Mouse (Mus musculus) cerebellum, postnatal 4 days (tissue): ENCODE data around the gene Tub.

ENCODE experiments used
- DNase-seq, 2 experiments: peaks; one replicate each; pipeline ENCODE4 v3.0.0; 2022; ENCODE audit warnings: low spot score in 2 of 2, mixed read lengths in 1 of 2

Tub gene

DNA sequence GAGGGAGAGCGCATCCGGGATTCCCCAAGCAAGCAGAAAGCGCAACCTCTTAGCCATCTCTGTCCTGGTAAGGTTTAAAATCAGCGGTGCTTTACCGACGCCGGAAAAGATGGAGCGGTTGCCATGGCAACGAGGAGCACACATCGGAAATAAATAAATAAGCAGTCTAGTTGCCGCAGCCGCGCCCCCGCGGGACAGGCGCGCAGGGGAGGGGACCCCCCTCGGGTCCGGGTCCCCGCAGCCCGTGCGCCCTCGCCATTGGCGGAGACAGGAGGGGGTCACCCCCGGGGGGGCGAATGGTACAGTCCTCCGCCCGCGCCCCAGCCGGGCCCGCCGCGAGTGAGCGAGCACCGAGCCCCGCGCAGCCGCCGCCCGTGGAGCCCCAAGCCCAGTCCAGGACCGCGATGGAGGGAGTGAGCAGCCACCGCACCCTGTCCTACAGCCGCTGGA is at the start of gene Tub:
Gene Tub (plus strand): TSS at position 27 of the 450 bp plus-strand sequence.
- peak; percentile 29 to 62 for DNase-seq

DNA sequence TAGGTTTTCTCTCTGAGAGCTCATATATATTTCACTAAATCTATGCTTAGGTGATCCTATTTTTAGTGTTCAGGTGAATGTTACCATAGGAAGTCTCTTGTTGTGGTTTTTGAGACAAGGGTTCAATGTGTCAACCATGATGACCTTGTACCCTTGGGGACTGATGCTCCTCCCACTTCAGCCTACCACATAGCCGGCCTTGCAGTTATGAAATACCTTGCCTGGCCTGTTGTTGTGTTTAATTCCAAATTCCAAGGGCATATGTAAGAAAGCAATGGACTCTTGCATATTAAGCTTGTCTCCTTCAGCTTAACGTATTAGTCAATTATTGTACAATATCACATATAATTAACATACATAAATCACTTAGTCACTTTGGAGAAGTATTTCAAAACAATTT is 46.2 kb upstream of the Tub start:
- DNase-seq, result no peak

DNA sequence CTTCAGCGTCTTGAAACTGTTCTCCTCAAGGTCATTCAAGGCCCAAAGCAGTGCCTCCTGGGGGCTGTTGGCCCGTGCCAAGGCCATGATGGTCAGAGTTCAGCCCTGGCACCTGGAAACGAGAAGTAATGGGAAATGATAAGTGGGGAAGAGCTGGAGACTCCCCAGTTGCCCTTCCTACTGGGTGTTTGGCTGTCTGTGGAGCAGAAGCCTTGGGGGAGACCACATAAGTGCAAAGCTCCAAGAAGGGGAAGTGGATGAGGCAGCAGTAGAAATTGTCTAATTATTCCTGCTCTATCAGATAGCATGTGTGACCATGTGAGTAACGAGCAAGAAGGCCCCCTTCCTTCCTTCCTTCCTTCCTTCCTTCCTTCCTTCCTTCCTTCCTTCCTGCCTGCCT is 23.1 kb upstream of the Tub start:
- DNase-seq, result no peak

DNA sequence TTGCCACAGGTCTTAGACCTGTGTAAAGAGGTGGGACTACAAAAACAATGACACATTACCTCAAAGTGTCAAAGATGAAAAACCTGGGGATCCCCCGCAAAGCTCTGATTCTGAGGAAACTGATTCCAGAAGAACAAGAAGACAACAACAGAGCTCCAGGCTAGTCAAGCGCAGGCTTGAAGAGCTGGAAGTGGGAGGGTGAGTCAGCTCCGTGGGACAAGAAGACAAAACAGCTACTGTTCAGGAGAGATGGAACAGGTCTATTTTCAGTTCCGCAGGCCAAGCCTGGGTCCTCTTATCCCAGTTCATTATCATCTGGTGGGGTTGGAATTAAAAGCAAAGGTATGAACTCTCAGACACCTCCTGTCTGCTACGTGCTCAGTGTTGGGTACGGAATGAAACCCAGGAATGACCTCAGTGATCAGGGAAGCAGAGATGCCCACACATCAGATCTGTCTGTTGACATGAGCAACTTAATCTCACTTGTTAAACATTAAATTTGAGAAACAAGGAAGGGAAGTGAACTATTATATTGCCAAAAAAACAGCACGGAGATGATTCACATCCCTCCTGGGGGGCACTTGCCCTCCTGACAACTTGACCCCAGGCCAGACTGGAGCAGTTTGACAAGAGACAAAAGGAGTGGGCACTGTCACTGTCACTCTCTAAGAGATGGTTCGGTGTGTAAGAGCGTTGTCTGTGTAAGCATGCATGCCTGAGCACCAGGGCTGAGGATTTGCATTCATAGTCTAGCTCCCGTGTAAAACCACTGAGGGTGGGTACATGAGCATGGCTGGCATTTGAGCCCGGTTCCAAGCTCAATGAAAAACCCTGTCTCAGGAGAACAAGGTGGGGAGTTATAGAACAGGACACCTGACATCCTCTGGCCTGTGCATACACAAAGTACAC is 21.6 kb upstream of the Tub start:
- DNase-seq, result no peak

DNA sequence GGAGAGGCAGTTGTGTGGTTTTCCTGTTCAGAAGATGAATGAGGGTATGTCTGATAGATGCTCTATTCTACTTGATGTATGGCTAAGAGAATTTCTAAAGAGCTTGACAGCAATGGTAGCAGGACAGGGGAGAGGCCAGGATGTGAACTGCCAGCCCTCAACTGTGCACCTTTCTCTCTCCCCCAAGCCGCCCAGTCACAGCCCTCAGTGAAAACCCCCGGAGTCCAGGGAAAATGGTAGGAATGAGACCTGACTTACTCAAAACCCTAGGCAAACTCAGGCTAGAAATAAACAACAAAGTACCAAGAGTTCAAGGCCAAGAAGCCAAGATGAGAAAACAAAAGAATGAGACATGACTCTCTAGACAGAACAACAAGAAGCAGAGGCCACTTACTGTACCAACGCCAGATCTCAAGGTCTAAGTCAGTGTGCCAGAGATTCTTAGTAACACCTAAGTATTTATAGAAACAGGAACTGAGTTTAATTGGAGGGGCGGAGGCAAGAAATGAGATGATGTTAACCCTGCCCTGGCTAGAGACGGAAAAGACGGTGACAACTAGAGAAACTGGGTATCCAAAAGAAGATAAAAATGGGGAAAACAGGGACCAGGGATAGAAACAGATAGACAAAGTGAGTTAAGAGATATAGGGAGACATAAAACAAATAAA is 20.3 kb upstream of the Tub start, which contains the start of gene Nlrp10:
Gene Nlrp10 (minus strand): TSS at position 453 of the 668 bp plus-strand sequence.
- DNase-seq, result no peak

DNA sequence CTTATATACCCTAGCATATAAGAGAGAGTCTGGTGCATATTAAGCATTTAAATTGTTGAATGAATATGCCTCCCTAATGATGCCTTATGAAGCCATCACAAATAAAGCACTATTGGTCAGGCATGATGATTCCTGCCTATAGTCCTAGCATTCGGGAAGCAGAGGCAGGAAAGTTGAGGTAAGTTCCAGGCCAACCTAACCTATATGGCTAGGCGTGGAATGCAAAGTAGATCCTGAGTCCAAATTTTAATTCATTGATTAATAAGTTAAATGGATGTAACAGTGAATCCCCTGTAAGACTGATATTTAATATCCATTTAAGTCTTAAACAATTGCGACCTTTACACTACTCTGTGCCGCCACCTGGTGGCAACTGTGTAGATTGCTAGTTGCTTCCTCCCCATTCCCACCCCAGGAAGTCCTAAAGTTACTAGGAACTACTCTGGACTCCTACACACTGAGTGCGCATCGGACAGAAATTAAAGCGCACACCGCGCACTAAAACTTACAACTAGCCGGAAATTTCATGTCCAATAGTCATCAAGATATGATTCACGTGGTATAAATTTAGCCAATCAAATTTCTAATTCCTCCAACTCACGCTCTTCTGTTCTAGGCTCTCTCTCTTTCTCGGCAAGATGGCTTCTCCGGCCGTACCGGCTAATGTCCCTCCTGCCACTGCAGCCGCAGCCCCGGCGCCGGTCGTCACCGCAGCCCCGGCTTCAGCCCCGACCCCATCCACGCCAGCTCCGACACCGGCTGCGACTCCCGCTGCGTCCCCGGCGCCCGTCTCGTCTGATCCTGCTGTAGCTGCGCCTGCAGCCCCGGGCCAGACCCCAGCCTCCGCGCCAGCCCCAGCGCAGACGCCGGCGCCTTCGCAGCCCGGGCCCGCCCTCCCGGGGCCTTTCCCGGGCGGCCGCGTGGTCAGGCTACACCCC is 16.1 kb upstream of the Tub start, which contains the start of gene Eif3f:
Gene Eif3f (plus strand): TSS at position 624 of the 938 bp plus-strand sequence.
- DNase-seq, result peak; percentile 86 to 91

DNA sequence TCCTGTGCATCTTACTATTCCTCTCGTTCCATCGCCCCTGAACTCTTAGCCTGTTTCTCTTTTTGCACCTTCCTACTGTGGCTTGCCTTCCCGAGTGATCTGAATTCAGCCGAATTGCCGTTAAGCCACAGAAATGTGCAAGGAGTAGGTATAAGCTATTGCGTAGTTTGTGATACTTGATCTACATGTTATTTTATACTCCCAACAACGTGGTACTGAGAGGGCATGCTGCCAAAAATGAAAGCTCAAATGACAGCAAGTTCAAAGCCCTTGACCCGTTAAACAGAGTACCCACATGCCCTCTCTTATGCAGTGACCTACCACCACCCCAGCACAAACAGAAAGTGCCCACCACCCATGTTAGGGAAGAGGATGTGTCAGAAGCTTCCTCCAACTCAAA is 15.3 kb upstream of the Tub start:
- no peak for DNase-seq

DNA sequence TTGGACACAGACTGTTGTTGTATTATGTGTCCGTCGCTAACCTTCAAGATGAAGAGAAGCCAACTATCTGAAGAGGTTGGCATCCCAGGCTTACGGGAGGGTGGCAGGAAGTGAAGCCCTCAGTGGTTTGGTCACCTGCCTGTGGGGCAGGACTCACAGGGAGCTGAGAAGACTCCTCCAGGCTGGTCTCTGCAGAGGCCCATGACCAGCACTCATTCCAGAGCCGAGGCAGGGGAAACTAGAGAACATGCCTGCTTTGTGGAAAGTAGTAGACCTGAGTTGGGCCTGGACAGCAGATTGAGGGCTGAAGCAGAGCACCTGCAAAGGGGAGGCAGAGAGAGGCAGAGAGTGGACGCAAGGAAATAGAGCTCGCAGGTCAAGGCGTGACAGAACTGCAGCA is 14.7 kb upstream of the Tub start:
- no peak for DNase-seq

DNA sequence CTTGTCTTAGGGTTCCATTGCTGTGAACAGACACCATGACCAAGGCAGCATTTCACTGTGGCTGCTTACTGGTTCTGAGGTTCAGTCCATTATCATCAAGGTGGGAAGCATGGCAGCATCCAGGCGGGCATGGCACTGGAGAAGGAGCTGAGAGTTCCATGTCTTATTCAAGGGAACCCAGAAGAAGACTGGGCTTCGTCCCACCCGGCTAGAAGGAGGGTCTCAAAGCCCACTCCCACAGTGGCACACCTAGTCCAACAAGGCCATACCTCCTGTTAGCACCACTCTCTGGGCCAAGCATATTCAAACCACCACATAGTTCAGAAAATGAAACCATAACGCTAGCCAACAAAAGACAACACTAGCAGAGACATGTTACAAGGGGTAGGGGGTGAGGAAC is 13.5 kb upstream of the Tub start:
- no peak for DNase-seq

DNA sequence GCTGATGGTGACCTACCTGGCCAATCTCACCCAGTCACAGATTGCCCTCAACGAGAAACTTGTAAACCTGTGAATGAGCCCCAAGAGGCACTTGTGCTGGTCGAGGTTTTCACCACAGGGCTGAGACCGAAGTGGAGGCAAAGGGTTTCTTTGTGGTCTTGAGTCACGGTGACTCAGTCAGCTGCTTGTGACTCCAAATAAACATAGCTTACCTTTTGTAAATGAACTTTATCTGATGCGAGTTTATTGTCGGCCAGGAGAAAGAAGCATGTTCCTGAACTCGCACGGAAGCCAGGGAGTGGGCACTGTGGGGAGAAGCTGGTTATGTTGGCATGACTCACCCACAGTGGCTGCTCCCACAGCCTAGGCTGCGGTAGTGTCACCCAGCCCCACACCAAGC is 8.7 kb upstream of the Tub start:
- no peak for DNase-seq

DNA sequence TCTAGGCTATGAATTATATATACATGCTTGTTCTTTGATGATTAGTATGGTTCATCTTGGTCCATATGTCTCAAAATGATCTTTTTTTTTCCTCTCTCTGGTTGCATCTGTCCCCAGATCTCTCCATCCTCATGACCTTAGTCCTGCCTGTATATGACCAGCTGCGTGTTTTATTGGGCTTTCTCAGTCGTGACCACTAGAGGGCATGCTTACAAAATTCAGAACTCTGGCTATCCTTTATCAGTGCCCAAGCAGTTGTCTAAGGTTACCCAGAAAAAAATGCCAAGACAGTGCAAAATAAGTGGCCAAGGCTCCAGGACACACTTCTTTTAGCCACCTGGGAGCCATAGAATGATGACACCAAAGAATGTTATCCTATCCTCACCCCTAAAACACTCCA is 6.1 kb upstream of the Tub start:
- DNase-seq, result peak in 1 of 2 experiments; percentile 52

DNA sequence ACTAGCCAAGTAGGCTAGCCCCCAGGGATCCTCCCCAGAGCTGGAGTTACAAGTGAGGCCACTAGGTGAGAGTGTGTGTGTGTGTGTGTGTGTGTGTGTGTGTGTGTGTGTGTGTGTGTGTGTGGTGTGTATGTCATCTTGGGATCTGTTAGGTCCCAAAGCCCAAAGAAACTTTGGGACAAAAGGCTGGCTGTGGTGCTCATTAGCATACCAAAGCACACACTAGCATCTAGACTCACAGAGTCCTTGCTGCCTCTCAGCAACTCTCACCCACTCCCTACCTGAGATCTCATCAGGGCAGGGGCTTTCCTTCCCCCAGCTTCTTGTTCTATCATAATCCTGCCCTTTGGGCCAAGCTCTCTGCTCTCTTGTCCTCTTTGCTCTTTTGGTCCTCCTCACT is 1.5 kb upstream of the Tub start:
- DNase-seq, result no peak

DNA sequence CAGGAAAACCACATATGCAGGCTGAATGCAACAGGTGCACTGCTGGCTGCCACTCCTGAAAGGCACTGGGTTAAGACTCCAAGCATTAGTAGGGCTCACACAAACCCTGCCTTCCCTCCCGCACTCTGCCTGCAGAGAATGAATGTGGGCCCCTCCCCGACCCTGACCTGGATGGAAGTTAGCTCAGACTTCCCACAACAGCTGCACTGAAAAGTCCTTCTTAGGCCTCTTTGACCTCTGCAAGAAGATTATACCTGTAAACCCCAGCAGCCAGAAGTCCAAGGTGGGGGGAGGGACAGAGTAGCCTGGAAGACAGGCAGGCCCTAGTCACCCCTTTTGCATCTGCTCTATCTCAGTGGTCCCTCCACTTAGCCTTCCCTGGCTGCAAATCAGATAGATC is 837 bp upstream of the Tub start:
- no peak for DNase-seq

DNA sequence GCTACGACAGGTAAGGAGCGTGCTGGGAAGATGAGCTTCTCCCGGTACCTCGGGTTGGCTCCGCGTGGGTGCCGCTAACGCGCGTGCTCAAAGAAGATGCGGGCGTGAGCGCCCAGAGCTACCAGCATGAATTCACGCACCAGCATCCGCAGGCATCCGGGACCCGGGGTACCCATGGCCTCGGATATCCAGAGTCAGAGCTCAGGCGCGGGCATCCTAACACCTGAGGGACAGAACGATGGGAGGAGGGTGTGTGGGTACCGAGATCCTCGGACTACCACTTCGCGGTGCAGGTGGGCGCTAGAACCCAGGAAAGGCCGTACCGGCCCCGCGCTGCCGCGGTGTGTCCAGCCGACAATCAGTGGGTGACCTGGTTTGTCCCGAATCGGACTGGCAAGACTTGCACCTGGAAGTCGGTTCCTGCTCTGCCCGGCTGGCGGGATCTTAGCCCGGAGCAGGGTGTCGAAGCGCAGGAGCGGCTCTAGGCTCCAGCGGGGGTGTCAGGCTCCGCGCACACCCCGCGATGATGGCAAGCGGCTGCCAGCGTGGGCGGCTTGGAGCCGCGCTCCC is 709 bp downstream of the Tub start:
- DNase-seq, result peak in 1 of 2 experiments; percentile 39

DNA sequence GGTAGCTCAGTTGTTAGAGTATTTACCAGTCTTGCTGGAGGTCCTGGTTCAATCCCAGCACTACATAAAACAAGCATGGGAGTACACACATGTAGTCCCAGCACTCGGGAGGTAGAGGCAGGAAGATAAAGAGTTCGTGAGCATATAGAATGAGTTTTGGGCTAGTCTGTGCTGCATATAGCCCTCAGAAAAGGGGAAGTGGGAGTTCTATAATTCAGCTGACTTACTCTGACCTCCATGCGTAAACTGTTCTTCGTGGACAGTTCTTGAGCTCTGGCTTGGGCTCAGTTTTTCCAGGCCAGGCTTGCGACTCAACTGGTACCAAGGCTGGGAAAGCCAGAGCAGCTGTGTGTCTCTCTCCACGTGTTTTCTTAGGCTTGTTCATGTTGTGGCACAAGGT is 2.7 kb downstream of the Tub start:
- DNase-seq, result no peak

DNA sequence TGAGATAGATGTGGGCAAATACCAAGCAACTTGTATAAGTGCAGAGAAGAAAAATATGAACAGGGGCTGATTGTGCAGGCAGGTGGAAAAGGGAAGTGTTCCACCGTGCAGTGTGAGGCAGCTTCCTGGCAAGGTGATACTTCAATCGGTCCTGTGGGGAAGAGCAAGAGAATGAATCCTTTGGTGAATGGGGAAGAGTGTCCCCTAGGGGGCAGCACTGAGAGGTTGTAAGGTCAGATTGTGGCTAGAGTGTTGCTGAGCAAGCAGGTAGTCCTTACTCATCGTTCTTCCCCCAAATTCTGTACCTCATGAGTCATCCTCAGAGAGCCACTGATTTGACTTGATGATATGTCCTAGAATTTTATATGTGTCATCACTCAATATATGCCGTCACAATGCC is 4.0 kb downstream of the Tub start:
- peak in 1 of 2 experiments; percentile 35 for DNase-seq

DNA sequence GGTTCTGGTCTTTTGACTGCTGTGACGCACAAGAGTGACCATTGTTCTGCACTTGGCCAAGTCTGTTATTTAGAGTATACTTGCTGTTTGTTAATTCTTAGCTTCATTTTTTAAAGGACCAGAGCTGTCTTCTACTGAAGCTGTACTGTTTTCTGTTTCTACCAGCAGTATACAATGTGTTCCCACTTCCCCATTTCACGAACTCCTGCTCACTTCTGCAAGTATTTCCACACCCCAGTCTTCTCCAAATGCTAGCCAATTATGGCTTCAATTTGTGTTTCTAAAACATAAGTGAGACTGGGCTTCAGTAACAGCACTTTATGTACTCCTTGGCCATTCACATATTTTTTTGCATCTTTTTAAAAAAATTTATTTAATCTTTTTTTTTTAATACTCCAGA is 7.6 kb downstream of the Tub start:
- no peak for DNase-seq

DNA sequence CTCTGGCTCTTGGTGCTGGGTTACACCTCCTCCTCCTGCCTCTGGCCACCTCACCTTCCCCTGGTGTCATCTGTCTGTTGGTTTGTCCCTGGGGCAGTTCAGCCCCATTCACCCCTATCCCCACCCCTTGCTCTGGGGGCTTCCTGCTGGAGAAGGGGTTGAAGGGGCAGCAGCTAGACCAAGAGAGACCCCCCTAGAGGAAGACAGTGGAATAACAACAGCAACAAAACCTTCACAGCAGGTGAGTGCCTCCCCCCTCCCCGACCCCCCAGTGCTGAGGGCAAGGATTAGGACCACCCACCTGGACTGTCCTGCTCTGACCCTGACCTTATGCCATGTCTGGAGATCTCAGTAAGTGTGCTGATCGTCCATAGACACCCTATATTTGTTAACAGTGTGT is 15.8 kb downstream of the Tub start:
- no peak for DNase-seq

DNA sequence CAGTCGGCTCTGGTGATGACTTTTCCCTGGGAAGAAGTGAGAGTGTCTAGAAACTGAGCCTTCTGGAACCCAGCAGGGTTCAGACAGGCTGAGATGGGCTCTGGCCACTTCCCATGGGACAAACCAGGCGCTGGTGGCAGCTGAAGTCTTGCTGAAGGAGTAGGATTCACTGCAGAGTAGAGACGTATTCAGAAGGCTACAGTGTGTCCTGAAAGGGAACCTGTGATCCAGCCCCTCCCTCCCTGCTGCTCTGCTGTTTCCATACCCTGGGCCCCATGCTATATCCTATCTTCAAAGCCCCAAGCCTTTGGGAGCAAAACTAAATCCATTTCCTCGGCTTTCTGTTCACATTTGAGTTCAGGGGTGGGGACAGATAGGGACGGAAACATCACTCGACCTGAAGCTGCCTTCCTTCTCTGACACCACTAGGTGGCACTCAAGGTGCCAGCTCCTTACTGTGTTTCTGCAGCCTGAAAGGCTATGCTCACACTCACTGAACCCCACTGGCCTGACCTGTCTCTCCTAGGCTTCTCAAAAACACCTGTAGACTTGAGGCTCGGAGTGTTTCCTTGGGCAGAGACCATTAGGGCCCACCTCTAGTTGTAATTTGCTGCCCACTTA is 16.7 kb downstream of the Tub start:
- peak in 1 of 2 experiments; percentile 65 for DNase-seq

DNA sequence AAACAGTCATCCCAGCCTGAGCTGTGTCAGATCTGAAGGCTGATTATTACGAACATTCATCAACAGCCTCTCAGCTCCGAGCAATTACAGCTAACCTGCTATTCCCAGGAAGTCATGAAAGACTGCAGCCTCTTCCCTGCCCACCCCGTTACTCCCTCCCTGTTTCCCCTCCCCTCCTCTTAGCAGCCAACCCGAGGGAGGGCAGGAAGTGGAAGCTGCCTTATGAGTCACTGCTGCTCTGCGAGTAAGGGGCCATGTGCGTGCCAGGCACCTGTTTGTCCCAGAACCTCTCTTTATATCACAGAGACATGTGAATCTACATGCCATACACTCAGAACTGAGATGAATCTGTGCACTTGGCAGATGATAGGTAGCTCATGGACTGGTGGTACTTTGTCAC is 18.1 kb downstream of the Tub start:
- no peak for DNase-seq

DNA sequence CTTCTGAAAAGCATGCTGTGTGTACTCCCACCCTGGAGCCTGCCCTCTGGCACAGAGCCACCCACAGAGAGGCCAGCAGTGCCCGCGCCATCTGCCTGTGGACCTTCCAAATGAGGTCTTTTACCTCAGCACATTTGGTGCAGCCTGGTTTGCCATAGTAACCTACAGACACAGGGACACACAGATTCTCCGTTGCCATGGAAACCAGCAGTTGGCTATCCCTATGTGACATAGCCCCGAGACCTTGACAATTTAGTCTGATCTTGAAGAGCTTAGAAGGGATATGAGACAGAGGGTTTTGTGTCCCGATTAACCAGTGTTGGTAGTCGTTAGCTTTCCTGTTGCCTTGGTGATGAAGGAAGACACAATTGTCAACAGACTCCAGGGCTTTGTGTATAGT is 22.1 kb downstream of the Tub start:
- DNase-seq, result peak; percentile 37 to 75
